In the genomic region with DNA sequence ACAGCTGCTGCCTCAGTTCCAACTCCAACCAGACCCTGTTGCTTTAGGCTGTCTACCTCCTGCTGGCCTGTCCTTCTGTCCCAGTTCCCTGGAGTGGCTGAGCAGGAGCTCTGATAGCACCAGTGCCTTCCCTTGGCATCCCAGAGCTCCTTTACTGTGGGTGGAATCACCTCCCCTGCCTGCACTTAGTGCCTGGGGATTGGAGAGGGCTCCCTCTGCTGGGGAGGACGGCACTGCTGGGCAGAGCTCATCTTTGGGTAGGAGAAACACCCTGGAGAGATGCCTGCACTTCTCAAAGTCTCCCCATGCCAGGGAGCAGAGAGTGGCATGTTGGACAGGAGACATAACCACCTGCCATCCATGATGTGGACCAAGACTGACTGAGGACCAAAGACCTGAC, we compare ENCODE assay signal across 24 mouse cellular contexts. TPM values are rescaled to one million over a fixed set of nuclear protein-coding genes. Genes with fewer than 3 reads are reported as not detected.
DNase-seq lines count a peak whose midpoint lies in the region; ATAC-seq and TF ChIP-seq lines count a peak whose summit lies in the region.
"Not testable (repeated sequence)": the region's sequence is repeated elsewhere in the genome, so short reads cannot be mapped to it uniquely, and the experiment has no call there.
"Had no signal": no experiment of that assay in that cellular context is flagged by ENCODE, and none has a peak within 500 bp of the region (broad histone marks: within the 10 kb centered on the region; RNA-seq: fewer than 3 reads in every experiment).

No protein-coding gene starts in this region.

- ATAC-seq in erythroblast, adult 5-6 weeks (replicated peaks; ENCODE audit: low FRiP score, poor library complexity, severe bottlenecking), result peak; percentile 67; the same call in 1 of the 2 replicates
- peak; percentile 84 for ATAC-seq in granulocyte monocyte progenitor cell, adult 5-6 weeks (replicated peaks; ENCODE audit: poor library complexity, severe bottlenecking)
- peak; percentile 71 to 75 for ATAC-seq in hematopoietic stem cell, adult 5-6 weeks (replicated peaks in 1 of 2; ENCODE audit: insufficient read depth in 1 of 2, low FRiP score in 2 of 2, low TSS enrichment in 1 of 2, low read depth in 1 of 2, poor library complexity in 2 of 2, severe bottlenecking in 2 of 2)
- not testable (repeated sequence) for ATAC-seq in liver, embryonic 14.5 days (ENCODE audit: insufficient read depth)
- ATAC-seq in megakaryocyte progenitor cell, adult 5-6 weeks (replicated peaks; ENCODE audit: poor library complexity), result peak; percentile 76
- ATAC-seq in monocyte, adult 5-6 weeks (replicated peaks; ENCODE audit: insufficient number of reproducible peaks, low FRiP score, low TSS enrichment, poor library complexity, severe bottlenecking), result 0 out of 2 replicates have a peak, but pooled peaks have one; percentile 35

- H3K27ac ChIP-seq in layer of hippocampus, adult 2 months; liver, embryonic 14.5 days: not testable (repeated sequence)

- H3K4me1 ChIP-seq in liver, embryonic 14.5 days (replicated peaks; ENCODE audit: control insufficient read depth in 2 of 2, insufficient read depth in 2 of 2, low read length in 1 of 2), result not testable (repeated sequence)

- TF ChIP-seq EP300 in liver, embryonic 14.5 days (IDR thresholded peaks at IDR 0.05; ENCODE audit: low read depth), result not testable (repeated sequence)

- not testable (repeated sequence) for H3K36me3 ChIP-seq in liver, embryonic 14.5 days (replicated peaks; ENCODE audit: control insufficient read depth, insufficient read depth, low read depth)

- DNase-seq in layer of hippocampus, adult 2 months (ENCODE audit: low spot score in 2 of 2); liver, embryonic 14.5 days (ENCODE audit: low read depth in 3 of 3, low spot score in 3 of 3): not testable (repeated sequence)

- not testable (repeated sequence) for H3K27me3 ChIP-seq in liver, embryonic 14.5 days (ENCODE audit: control insufficient read depth, insufficient read depth, low read length)

- TF ChIP-seq CTCF in layer of hippocampus, adult 2 months (conservative IDR thresholded peaks at IDR 0.05), result 0 out of 2 replicates have a peak, but pooled peaks have one; percentile 13
- TF ChIP-seq CTCF in liver, embryonic 14.5 days (IDR thresholded peaks at IDR 0.05; ENCODE audit: low read depth), result peak; percentile 16; the same call in 1 of the 2 replicates

- H3K9me3 ChIP-seq in liver, embryonic 14.5 days (ENCODE audit: control insufficient read depth, low read length), result not testable (repeated sequence)

- not testable (repeated sequence) for H3K9ac ChIP-seq in liver, embryonic 14.5 days (replicated peaks)

- not testable (repeated sequence) for H3K4me2 ChIP-seq in liver, embryonic 14.5 days (ENCODE audit: low read depth)

- H3K4me3 ChIP-seq in layer of hippocampus, adult 2 months; liver, embryonic 14.5 days (ENCODE audit: insufficient read depth in 1 of 2, low read depth in 2 of 2, low read length in 2 of 2): not testable (repeated sequence)

- WGBS in liver, embryonic 14.5 days (ENCODE audit: insufficient replicate concordance), result 20% methylated on average over 1 of the region's 1 CpGs

RNA-seq across cellular contexts. Expression of a gene that starts 0.9 kb away (rescaled TPM):
- not detected in 2 replicates for total RNA-seq in erythroblast, adult 5-6 weeks (2015; ENCODE audit: low replicate concordance)
- total RNA-seq in erythroblast, adult 5-6 weeks (2017; ENCODE audit: low replicate concordance), result 0.51 TPM in 1 of 2 replicates, not detected in the other
- total RNA-seq in granulocyte monocyte progenitor cell, adult 5-6 weeks (2014; fragmentation: Nextera tagmentation), result not detected in 2 replicates
- not detected in 2 replicates for total RNA-seq in granulocyte monocyte progenitor cell, adult 5-6 weeks (2017)
- not detected in 2 replicates for total RNA-seq in hematopoietic stem cell, adult 5-6 weeks (2017)
- not detected for total RNA-seq in layer of hippocampus, adult 2 months (2021)
- 0.07 and 0.12 TPM in 2 replicates for polyA plus RNA-seq in liver, embryonic 14.5 days (2012; rRNA removed)
- polyA plus RNA-seq in liver, embryonic 14.5 days (2014; fragmentation: Nextera tagmentation; extraction: Ambion mirVana), result not detected in 2 replicates
- not detected in 2 replicates for total RNA-seq in megakaryocyte progenitor cell, adult 5-6 weeks (2015)
- not detected in 2 replicates for total RNA-seq in megakaryocyte progenitor cell, adult 5-6 weeks (2017)
- not detected in 3 replicates for total RNA-seq in monocyte, adult 5-6 weeks (2017)
- total RNA-seq: adrenal gland, adult 2 months; adrenal gland, postnatal 10 days; adrenal gland, postnatal 25 days; adrenal gland, postnatal 4 days; ES-E14; forebrain, postnatal 0 days; MEL had no signal
- polyA plus RNA-seq: adrenal gland, adult 2 months; C2C12; cortical plate, adult 2 months; embryonic facial prominence, embryonic 10.5 days; embryonic facial prominence, embryonic 12.5 days; embryonic facial prominence, embryonic 14.5 days; erythroblast, embryonic 14.5 days; forebrain, embryonic 11.5 days; forebrain, embryonic 13.5 days; forebrain, embryonic 15.5 days; forebrain, postnatal 0 days had no signal

RNA-seq across cellular contexts. Expression of a gene that starts 14.6 kb away (rescaled TPM):
- total RNA-seq in erythroblast, adult 5-6 weeks (2015; ENCODE audit: low replicate concordance), result not detected in 2 replicates
- not detected in 2 replicates for total RNA-seq in erythroblast, adult 5-6 weeks (2017; ENCODE audit: low replicate concordance)
- total RNA-seq in granulocyte monocyte progenitor cell, adult 5-6 weeks (2014; fragmentation: Nextera tagmentation), result not detected in 2 replicates
- total RNA-seq in granulocyte monocyte progenitor cell, adult 5-6 weeks (2017), result not detected in 2 replicates
- total RNA-seq in hematopoietic stem cell, adult 5-6 weeks (2017), result not detected in 2 replicates
- not detected for total RNA-seq in layer of hippocampus, adult 2 months (2021)
- polyA plus RNA-seq in liver, embryonic 14.5 days (2012; rRNA removed), result not detected in 2 replicates
- polyA plus RNA-seq in liver, embryonic 14.5 days (2014; fragmentation: Nextera tagmentation; extraction: Ambion mirVana), result not detected in 2 replicates
- total RNA-seq in megakaryocyte progenitor cell, adult 5-6 weeks (2015), result not detected in 2 replicates
- not detected in 2 replicates for total RNA-seq in megakaryocyte progenitor cell, adult 5-6 weeks (2017)
- total RNA-seq in monocyte, adult 5-6 weeks (2017), result not detected in 3 replicates
- total RNA-seq: adrenal gland, adult 2 months; adrenal gland, postnatal 10 days; adrenal gland, postnatal 25 days; adrenal gland, postnatal 4 days; ES-E14; forebrain, postnatal 0 days; MEL had no signal
- polyA plus RNA-seq: adrenal gland, adult 2 months; brain, embryonic 14.5 days; C2C12; cortical plate, adult 2 months; embryonic facial prominence, embryonic 10.5 days; embryonic facial prominence, embryonic 12.5 days; embryonic facial prominence, embryonic 14.5 days; erythroblast, embryonic 14.5 days; forebrain, embryonic 11.5 days; forebrain, embryonic 13.5 days; forebrain, embryonic 15.5 days; forebrain, postnatal 0 days had no signal

RNA-seq across cellular contexts. Expression of a gene that starts 31.2 kb away (rescaled TPM):
- total RNA-seq in erythroblast, adult 5-6 weeks (2015; ENCODE audit: low replicate concordance), result not detected in 2 replicates
- not detected in 2 replicates for total RNA-seq in erythroblast, adult 5-6 weeks (2017; ENCODE audit: low replicate concordance)
- total RNA-seq in granulocyte monocyte progenitor cell, adult 5-6 weeks (2014; fragmentation: Nextera tagmentation), result not detected in 2 replicates
- not detected in 2 replicates for total RNA-seq in granulocyte monocyte progenitor cell, adult 5-6 weeks (2017)
- total RNA-seq in hematopoietic stem cell, adult 5-6 weeks (2017), result not detected in 2 replicates
- not detected for total RNA-seq in layer of hippocampus, adult 2 months (2021)
- not detected in 2 replicates for polyA plus RNA-seq in liver, embryonic 14.5 days (2012; rRNA removed)
- polyA plus RNA-seq in liver, embryonic 14.5 days (2014; fragmentation: Nextera tagmentation; extraction: Ambion mirVana), result not detected in 2 replicates
- not detected in 2 replicates for total RNA-seq in megakaryocyte progenitor cell, adult 5-6 weeks (2015)
- total RNA-seq in megakaryocyte progenitor cell, adult 5-6 weeks (2017), result not detected in 2 replicates
- total RNA-seq in monocyte, adult 5-6 weeks (2017), result not detected in 3 replicates
- total RNA-seq: adrenal gland, adult 2 months; adrenal gland, postnatal 10 days; adrenal gland, postnatal 25 days; adrenal gland, postnatal 4 days; ES-E14; forebrain, postnatal 0 days; MEL had no signal
- polyA plus RNA-seq: adrenal gland, adult 2 months; brain, embryonic 14.5 days; C2C12; cortical plate, adult 2 months; embryonic facial prominence, embryonic 10.5 days; embryonic facial prominence, embryonic 12.5 days; embryonic facial prominence, embryonic 14.5 days; erythroblast, embryonic 14.5 days; forebrain, embryonic 11.5 days; forebrain, embryonic 13.5 days; forebrain, embryonic 15.5 days; forebrain, postnatal 0 days had no signal

RNA-seq across cellular contexts. Expression of a gene that starts 45.9 kb away (rescaled TPM):
- not detected in 2 replicates for total RNA-seq in erythroblast, adult 5-6 weeks (2015; ENCODE audit: low replicate concordance)
- total RNA-seq in erythroblast, adult 5-6 weeks (2017; ENCODE audit: low replicate concordance), result not detected in 2 replicates
- total RNA-seq in granulocyte monocyte progenitor cell, adult 5-6 weeks (2014; fragmentation: Nextera tagmentation), result not detected in 2 replicates
- not detected in 2 replicates for total RNA-seq in granulocyte monocyte progenitor cell, adult 5-6 weeks (2017)
- not detected in 2 replicates for total RNA-seq in hematopoietic stem cell, adult 5-6 weeks (2017)
- total RNA-seq in layer of hippocampus, adult 2 months (2021), result not detected
- polyA plus RNA-seq in liver, embryonic 14.5 days (2012; rRNA removed), result not detected in 2 replicates
- polyA plus RNA-seq in liver, embryonic 14.5 days (2014; fragmentation: Nextera tagmentation; extraction: Ambion mirVana), result not detected in 2 replicates
- total RNA-seq in megakaryocyte progenitor cell, adult 5-6 weeks (2015), result not detected in 2 replicates
- not detected in 2 replicates for total RNA-seq in megakaryocyte progenitor cell, adult 5-6 weeks (2017)
- not detected in 3 replicates for total RNA-seq in monocyte, adult 5-6 weeks (2017)
- total RNA-seq: adrenal gland, adult 2 months; adrenal gland, postnatal 10 days; adrenal gland, postnatal 25 days; adrenal gland, postnatal 4 days; ES-E14; forebrain, postnatal 0 days; MEL had no signal
- polyA plus RNA-seq: adrenal gland, adult 2 months; brain, embryonic 14.5 days; C2C12; cortical plate, adult 2 months; embryonic facial prominence, embryonic 10.5 days; embryonic facial prominence, embryonic 12.5 days; embryonic facial prominence, embryonic 14.5 days; erythroblast, embryonic 14.5 days; forebrain, embryonic 11.5 days; forebrain, embryonic 13.5 days; forebrain, embryonic 15.5 days; forebrain, postnatal 0 days had no signal

RNA-seq across cellular contexts. Expression of a gene that starts 56.8 kb away (rescaled TPM):
- total RNA-seq in erythroblast, adult 5-6 weeks (2015; ENCODE audit: low replicate concordance), result not detected in 2 replicates
- 0.43 TPM in 1 of 2 replicates, not detected in the other for total RNA-seq in erythroblast, adult 5-6 weeks (2017; ENCODE audit: low replicate concordance)
- total RNA-seq in granulocyte monocyte progenitor cell, adult 5-6 weeks (2014; fragmentation: Nextera tagmentation), result not detected in 2 replicates
- not detected in 2 replicates for total RNA-seq in granulocyte monocyte progenitor cell, adult 5-6 weeks (2017)
- not detected in 2 replicates for total RNA-seq in hematopoietic stem cell, adult 5-6 weeks (2017)
- total RNA-seq in layer of hippocampus, adult 2 months (2021), result not detected
- polyA plus RNA-seq in liver, embryonic 14.5 days (2012; rRNA removed), result not detected in 2 replicates
- not detected in 2 replicates for polyA plus RNA-seq in liver, embryonic 14.5 days (2014; fragmentation: Nextera tagmentation; extraction: Ambion mirVana)
- not detected in 2 replicates for total RNA-seq in megakaryocyte progenitor cell, adult 5-6 weeks (2015)
- not detected in 2 replicates for total RNA-seq in megakaryocyte progenitor cell, adult 5-6 weeks (2017)
- not detected in 3 replicates for total RNA-seq in monocyte, adult 5-6 weeks (2017)
- total RNA-seq: adrenal gland, adult 2 months; adrenal gland, postnatal 10 days; adrenal gland, postnatal 25 days; adrenal gland, postnatal 4 days; ES-E14; forebrain, postnatal 0 days; MEL had no signal
- polyA plus RNA-seq: adrenal gland, adult 2 months; brain, embryonic 14.5 days; C2C12; cortical plate, adult 2 months; embryonic facial prominence, embryonic 10.5 days; embryonic facial prominence, embryonic 12.5 days; embryonic facial prominence, embryonic 14.5 days; erythroblast, embryonic 14.5 days; forebrain, embryonic 11.5 days; forebrain, embryonic 13.5 days; forebrain, embryonic 15.5 days; forebrain, postnatal 0 days had no signal
